Mouse (Mus musculus): ENCODE results near the gene Zfyve27. TPM values are rescaled to one million over a fixed set of nuclear protein-coding genes. Genes with fewer than 3 reads are reported as not detected.

The Zfyve27 gene
- polyA plus RNA-seq, 1 experiment from 2014 or later = 14.1 TPM

- H3K4me2 ChIP-seq (replicated peaks; ENCODE audit: low read depth) = no peak overlapping the region
- DNase-seq (ENCODE audit: low spot score) (no peak), ATAC-seq (ENCODE audit: low FRiP score, low TSS enrichment) (no peak)
- no peak for TF ChIP-seq EP300 (optimal IDR thresholded peaks at IDR 0.05)
- TF ChIP-seq CTCF (IDR thresholded peaks at IDR 0.05; ENCODE audit: low read depth) = no peak
- 22% methylated on average over 7 of the region's 7 CpGs for whole genome bisulfite sequencing
- H3K36me3 ChIP-seq (ENCODE audit: control insufficient read depth, insufficient read depth, low read length) = no peaks in the 10 kb centered on the region
- H3K9ac ChIP-seq (ENCODE audit: low read length) = no peak overlapping the region
- H3K9me3 ChIP-seq (ENCODE audit: control insufficient read depth, low read length) = no peaks in the 10 kb centered on the region
- no peaks in the 10 kb centered on the region; the same call in none of the 2 replicates for H3K4me1 ChIP-seq (replicated peaks; ENCODE audit: control insufficient read depth, insufficient read depth)
- H3K4me3 ChIP-seq (ENCODE audit: low read depth, low read length) = no peak overlapping the region
- H3K27ac ChIP-seq (replicated peaks) = no peak overlapping the region
- no peaks in the 10 kb centered on the region for H3K27me3 ChIP-seq (ENCODE audit: control insufficient read depth, insufficient read depth, low read length)
Measured at GRCm38 (mm10) chr19:42164188-42164587, 437 bp downstream of the Zfyve27 start.

GRCm38 (mm10) chr19:42166130-42166529, 2.4 kb downstream of the Zfyve27 start:
- ATAC-seq (ENCODE audit: low FRiP score, low TSS enrichment) (no peak), DNase-seq (ENCODE audit: low spot score) (peak; percentile 86)
- Histone ChIP-seq H3K4me1 (replicated peaks; ENCODE audit: control insufficient read depth, insufficient read depth) (no peaks in the 10 kb centered on the region; the same call in none of the 2 replicates), H3K4me3 (ENCODE audit: low read depth, low read length) (no peak overlapping the region), H3K27ac (replicated peaks) (no peak overlapping the region), H3K9ac (ENCODE audit: low read length) (no peak overlapping the region), H3K36me3 (ENCODE audit: control insufficient read depth, insufficient read depth, low read length) (no peaks in the 10 kb centered on the region), H3K9me3 (ENCODE audit: control insufficient read depth, low read length) (no peaks in the 10 kb centered on the region), H3K4me2 (replicated peaks; ENCODE audit: low read depth) (peak overlapping the region; percentile 47), H3K27me3 (ENCODE audit: control insufficient read depth, insufficient read depth, low read length) (no peaks in the 10 kb centered on the region)
- 3% methylated on average over 12 of the region's 12 CpGs for WGBS
- TF ChIP-seq CTCF (IDR thresholded peaks at IDR 0.05; ENCODE audit: low read depth) = peak; percentile 95
- TF ChIP-seq EP300 (optimal IDR thresholded peaks at IDR 0.05) = no peak

- ATAC-seq (ENCODE audit: low FRiP score, low TSS enrichment) (no peak), DNase-seq (ENCODE audit: low spot score) (no peak)
- H3K27ac ChIP-seq (replicated peaks) = no peak overlapping the region
- WGBS = 37% methylated on average over 3 of the region's 3 CpGs
- H3K4me1 ChIP-seq (replicated peaks; ENCODE audit: control insufficient read depth, insufficient read depth) = peaks cover under 1% of the 10 kb centered on the region
- H3K4me2 ChIP-seq (replicated peaks; ENCODE audit: low read depth) = no peak overlapping the region
- H3K27me3 ChIP-seq (ENCODE audit: control insufficient read depth, insufficient read depth, low read length) = no peaks in the 10 kb centered on the region
- no peak for TF ChIP-seq CTCF (IDR thresholded peaks at IDR 0.05; ENCODE audit: low read depth)
- no peak for TF ChIP-seq EP300 (optimal IDR thresholded peaks at IDR 0.05)
- H3K9ac ChIP-seq (ENCODE audit: low read length) = no peak overlapping the region
- H3K9me3 ChIP-seq (ENCODE audit: control insufficient read depth, low read length) = no peaks in the 10 kb centered on the region
- H3K4me3 ChIP-seq (ENCODE audit: low read depth, low read length) = no peak overlapping the region
- H3K36me3 ChIP-seq (ENCODE audit: control insufficient read depth, insufficient read depth, low read length) = no peaks in the 10 kb centered on the region
Measured at GRCm38 (mm10) chr19:42166766-42167165, 3.0 kb downstream of the Zfyve27 start.

GRCm38 (mm10) chr19:42167489-42167888, 3.7 kb downstream of the Zfyve27 start:
- H3K36me3 ChIP-seq (ENCODE audit: control insufficient read depth, insufficient read depth, low read length) = no peaks in the 10 kb centered on the region
- H3K9me3 ChIP-seq (ENCODE audit: control insufficient read depth, low read length) = no peaks in the 10 kb centered on the region
- H3K4me2 ChIP-seq (replicated peaks; ENCODE audit: low read depth) = no peak overlapping the region
- TF ChIP-seq CTCF (IDR thresholded peaks at IDR 0.05; ENCODE audit: low read depth) (no peak), EP300 (optimal IDR thresholded peaks at IDR 0.05) (no peak)
- ATAC-seq (ENCODE audit: low FRiP score, low TSS enrichment) = no peak
- H3K4me3 ChIP-seq (ENCODE audit: low read depth, low read length) = no peak overlapping the region
- no peaks in the 10 kb centered on the region for H3K27me3 ChIP-seq (ENCODE audit: control insufficient read depth, insufficient read depth, low read length)
- 53% methylated on average over 9 of the region's 9 CpGs for WGBS
- no peak overlapping the region for H3K9ac ChIP-seq (ENCODE audit: low read length)
- H3K27ac ChIP-seq (replicated peaks) = no peak overlapping the region
- H3K4me1 ChIP-seq (replicated peaks; ENCODE audit: control insufficient read depth, insufficient read depth) = peaks cover 2% of the 10 kb centered on the region
- DNase-seq (ENCODE audit: low spot score) = peak; percentile 18

- H3K4me3 ChIP-seq (ENCODE audit: low read depth, low read length) = no peak overlapping the region
- H3K27me3 ChIP-seq (ENCODE audit: control insufficient read depth, insufficient read depth, low read length) = no peaks in the 10 kb centered on the region
- peak; percentile 46 for DNase-seq (ENCODE audit: low spot score)
- H3K4me1 ChIP-seq (replicated peaks; ENCODE audit: control insufficient read depth, insufficient read depth) = peaks cover 2% of the 10 kb centered on the region
- H3K36me3 ChIP-seq (ENCODE audit: control insufficient read depth, insufficient read depth, low read length) = no peaks in the 10 kb centered on the region
- no peak for ATAC-seq (ENCODE audit: low FRiP score, low TSS enrichment)
- 0 out of 2 replicates have a peak overlapping the region, but pooled peaks have one; percentile 83 for H3K4me2 ChIP-seq (replicated peaks; ENCODE audit: low read depth)
- H3K27ac ChIP-seq (replicated peaks) = no peak overlapping the region
- no peaks in the 10 kb centered on the region for H3K9me3 ChIP-seq (ENCODE audit: control insufficient read depth, low read length)
- TF ChIP-seq EP300 (optimal IDR thresholded peaks at IDR 0.05) (no peak), CTCF (IDR thresholded peaks at IDR 0.05; ENCODE audit: low read depth) (no peak)
- WGBS = 49% methylated on average over 10 of the region's 10 CpGs
- H3K9ac ChIP-seq (ENCODE audit: low read length) = no peak overlapping the region
Measured at GRCm38 (mm10) chr19:42169322-42169975, 5.7 kb downstream of the Zfyve27 start.

All from stomach, postnatal 0 days (tissue).